Mouse (Mus musculus) CH12.LX (cell line): ENCODE measurements around the gene Oxt. TPM values are rescaled to one million over a fixed set of nuclear protein-coding genes. Genes with fewer than 3 reads are reported as not detected.

ENCODE experiments used
- DNase-seq: peaks from one replicate; pipeline ENCODE4 v3.0.0-alpha.2; 2013; ENCODE audit errors: extremely low read depth
- H3K27ac ChIP-seq: 2 replicates; pipeline ENCODE4 v1.5.1; 2012; ENCODE audit warnings: low read depth, mild to moderate bottlenecking, control low read depth, moderate library complexity; ENCODE audit not compliant: insufficient read depth
- H3K27me3 ChIP-seq: replicated peaks from 2 replicates; pipeline ENCODE3; 2012; ENCODE audit warnings: inconsistent platforms
- H3K36me3 ChIP-seq, 2 experiments: replicated peaks in 1 of 2; 2 replicates each; pipeline versions ENCODE3 to v1.6.1; 2012; ENCODE audit warnings: inconsistent platforms in 1 of 2, low read length in 1 of 2, mild to moderate bottlenecking in 1 of 2, mixed read lengths in 1 of 2, moderate library complexity in 1 of 2; ENCODE audit not compliant: control insufficient read depth in 1 of 2, insufficient read depth in 1 of 2
- H3K4me1 ChIP-seq, 2 experiments: 2 replicates each; pipeline ENCODE4 v1.6.1; 2012; ENCODE audit warnings: inconsistent platforms in 1 of 2, moderate library complexity in 1 of 2; ENCODE audit not compliant: insufficient read depth in 2 of 2, control insufficient read depth in 1 of 2
- H3K4me2 ChIP-seq: 2 replicates; pipeline ENCODE4 v1.6.1; 2012; ENCODE audit warnings: low read depth, mild to moderate bottlenecking, control low read depth; ENCODE audit not compliant: poor library complexity, insufficient read depth, severe bottlenecking
- H3K4me3 ChIP-seq, 3 experiments: fragments of 150-350 bp in 1 of 3; sonication (generic) in 1 of 3; replicated peaks in 1 of 3; 2 replicates each; pipeline versions ENCODE3 to v1.5.1; 2011 to 2012; ENCODE audit warnings: low read depth in 2 of 3, low read length in 2 of 3, mild to moderate bottlenecking in 2 of 3, moderate library complexity in 2 of 3, control low read depth in 1 of 3, improper control_type of control experiment in 1 of 3, inconsistent platforms in 1 of 3, mixed read lengths in 1 of 3; ENCODE audit not compliant: poor library complexity in 1 of 3
- H3K79me2 ChIP-seq: replicated peaks from 2 replicates; pipeline ENCODE4 v1.6.1; 2012; ENCODE audit warnings: mild to moderate bottlenecking, moderate library complexity; ENCODE audit not compliant: control insufficient read depth, poor library complexity, insufficient read depth, severe bottlenecking; ENCODE audit errors: extremely low read depth
- H3K9ac ChIP-seq: 2 replicates; pipeline ENCODE4 v1.6.1; 2012; ENCODE audit warnings: low read depth, mild to moderate bottlenecking, control low read depth, moderate library complexity; ENCODE audit not compliant: insufficient read depth
- H3K9me3 ChIP-seq: replicated peaks from 2 replicates; pipeline ENCODE3; 2012; ENCODE audit warnings: low read length, inconsistent platforms, mixed read lengths
- BHLHE40 ChIP-seq: IDR thresholded peaks from 2 replicates; pipeline ENCODE4 v1.6.1; 2011; ENCODE audit warnings: mild to moderate bottlenecking, low read depth, low read length, improper control_type of control experiment
- CHD1 ChIP-seq: IDR thresholded peaks from 2 replicates; pipeline ENCODE4 v1.6.1; 2012; ENCODE audit warnings: low read depth, low read length, improper control_type of control experiment, inconsistent platforms
- CHD2 ChIP-seq: IDR thresholded peaks from 2 replicates; pipeline ENCODE4 v1.6.1; 2011; ENCODE audit warnings: low read length, improper control_type of control experiment
- ETS1 ChIP-seq: conservative IDR thresholded peaks from 2 replicates; pipeline ENCODE4 v1.6.1; 2012; ENCODE audit warnings: low read depth, mild to moderate bottlenecking, inconsistent platforms, low read length, improper control_type of control experiment, moderate library complexity
- GABPA ChIP-seq: IDR thresholded peaks from 2 replicates; pipeline ENCODE4 v1.6.1; 2012; ENCODE audit warnings: low read depth, low read length, improper control_type of control experiment, inconsistent platforms; ENCODE audit not compliant: insufficient replicate concordance
- IRF4 ChIP-seq: IDR thresholded peaks from 2 replicates; pipeline ENCODE4 v1.6.1; 2014; ENCODE audit warnings: low read depth, mild to moderate bottlenecking, inconsistent platforms, low read length, improper control_type of control experiment
- KAT2A ChIP-seq: IDR thresholded peaks from 2 replicates; pipeline ENCODE4 v1.6.1; 2012; ENCODE audit warnings: low read length, improper control_type of control experiment, inconsistent platforms; ENCODE audit not compliant: insufficient replicate concordance
- MAFK ChIP-seq: IDR thresholded peaks from 2 replicates; pipeline ENCODE4 v1.6.1; 2011; ENCODE audit warnings: low read length, improper control_type of control experiment; ENCODE audit not compliant: insufficient replicate concordance
- NRF1 ChIP-seq: IDR thresholded peaks from 2 replicates; pipeline ENCODE4 v1.6.1; 2014; ENCODE audit warnings: low read depth, mild to moderate bottlenecking, inconsistent platforms, low read length, improper control_type of control experiment, moderate library complexity
- PAX5 ChIP-seq: IDR thresholded peaks from 2 replicates; pipeline ENCODE4 v1.6.1; 2012; ENCODE audit warnings: low read length, inconsistent platforms, mixed read lengths
- SIN3A ChIP-seq: IDR thresholded peaks from 2 replicates; pipeline ENCODE4 v1.6.1; 2012; ENCODE audit warnings: low read length, improper control_type of control experiment, inconsistent platforms
- dilution Hi-C: fragments of 300-500 bp; cut with MboI; formaldehyde crosslinking; loops from 2 replicates; pipeline ENCODE4 v1.14.3; 2020; ENCODE audit warnings: low sequenced_read_pairs; ENCODE audit not compliant: extremely low pct_unique_long_range_greater_than_20kb, extremely low pct_ligation_motif_present
- in situ Hi-C: fragments of 300-500 bp; cut with MboI; formaldehyde crosslinking; loops from 3 replicates; pipeline ENCODE4 v1.14.3; 2019; ENCODE audit warnings: low sequenced_read_pairs, low pct_ligation_motif_present, low pct_unique_long_range_greater_than_20kb, mixed read lengths
- polyA plus RNA-seq: library from polyadenylated mRNA; unstranded; fragments of >175 nt; gene quantifications from 2 replicates; pipeline ENCODE4 v1.2.1, GENCODE M21; 2012; ENCODE audit warnings: low read depth; ENCODE audit not compliant: insufficient read length
- total RNA-seq, 2 experiments: library from RNA; depleted of rRNA; stranded (reverse); fragments of 300-350 nt in 1 of 2; fragments of >200 nt in 1 of 2; gene quantifications; 2 replicates each; pipeline ENCODE4 v1.2.3; 2012 to 2014

Gene Oxt
- total and polyA plus RNA-seq, 3 experiments, result not detected

- Histone ChIP-seq H3K36me3 (peaks cover 52 to 92% of the 10 kb centered on the region in 2 experiments), H3K27ac (no peak overlapping the region), H3K27me3 (no peaks in the 10 kb centered on the region), H3K4me1 (peaks cover 7 to 33% of the 10 kb centered on the region in 2 experiments; a peak in 3 of 4 replicates), H3K4me2 (no peak overlapping the region), H3K9ac (no peak overlapping the region), H3K79me2 (no peaks in the 10 kb centered on the region), H3K4me3 (no peak overlapping the region), H3K9me3 (peaks cover 13% of the 10 kb centered on the region)
- no peak for TF ChIP-seq KAT2A
- TF ChIP-seq PAX5, result no peak
- TF ChIP-seq CHD2, result no peak
- peak; percentile 55 for TF ChIP-seq BHLHE40
- TF ChIP-seq SIN3A, result no peak
- TF ChIP-seq IRF4, result no peak
- no peak for TF ChIP-seq CHD1
- TF ChIP-seq MAFK, result no peak
- TF ChIP-seq ETS1, result 0 out of 2 replicates have a peak, but pooled peaks have one; percentile 11
- in situ Hi-C loops, result no loop called here
- no peak for DNase-seq
- dilution Hi-C loops, result no loop called here
These were observed 35.7 kb upstream of the Oxt start for GRCm38 (mm10) chr2:130540266-130540665.

DNA sequence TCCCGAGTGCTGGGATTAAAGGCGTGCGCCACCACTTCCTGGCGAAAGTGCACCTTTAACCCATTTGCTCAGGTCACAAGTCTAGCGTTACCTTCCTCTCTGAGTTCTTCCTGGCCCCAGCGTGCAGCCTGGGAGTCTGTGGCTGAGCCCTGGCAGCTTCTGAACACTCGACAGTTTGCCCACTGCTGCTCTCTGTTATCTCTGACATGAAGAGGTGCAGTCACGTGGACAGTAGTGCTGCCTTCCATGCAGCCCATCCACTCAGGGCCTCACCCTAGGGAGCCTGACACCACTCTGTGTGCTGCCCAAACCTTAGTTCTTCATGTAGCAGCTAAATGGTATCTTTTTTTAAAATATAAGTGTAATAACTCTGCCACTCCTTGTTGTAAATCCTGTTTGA lies 29.0 kb upstream of the Oxt start:
- dilution Hi-C loops, result no loop called here
- no peak for TF ChIP-seq NRF1
- no peaks in the 10 kb centered on the region for H3K79me2 ChIP-seq
- H3K27ac ChIP-seq, result no peak overlapping the region
- no peak for DNase-seq
- no peak overlapping the region for H3K4me2 ChIP-seq
- in situ Hi-C loops, result no loop called here
- H3K9me3 ChIP-seq, result no peaks in the 10 kb centered on the region
- no peak overlapping the region for H3K9ac ChIP-seq
- no peaks in the 10 kb centered on the region for H3K27me3 ChIP-seq
- no peaks in the 10 kb centered on the region for H3K4me1 ChIP-seq
- H3K36me3 ChIP-seq, result peaks cover 56 to 97% of the 10 kb centered on the region in 2 experiments
- no peak overlapping the region for H3K4me3 ChIP-seq

DNA sequence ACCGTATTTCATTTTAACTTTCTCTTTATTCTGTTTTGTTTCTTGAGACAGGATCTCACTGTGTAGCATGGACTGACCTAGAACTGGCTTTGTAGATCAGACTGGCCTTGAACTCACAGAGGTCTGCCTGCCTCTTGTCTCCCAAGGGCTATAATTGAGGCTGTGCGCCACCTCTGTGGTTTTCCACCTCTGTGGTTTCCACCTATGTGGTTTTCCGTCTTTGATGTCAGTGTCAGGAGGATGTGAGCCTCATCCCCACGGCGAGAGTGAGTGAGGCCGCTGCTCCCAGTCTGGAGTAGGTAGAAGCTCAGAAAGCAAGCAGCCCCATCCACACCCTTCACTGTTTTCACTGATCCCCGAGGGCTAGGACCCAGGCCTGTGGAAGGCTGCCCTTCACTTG lies 21.1 kb upstream of the Oxt start:
- in situ Hi-C loops (loop anchor here (10.0 to 25.0 kb wide), 2 partner anchors 110 to 268 kb away; partner anchors contain the start of genes Ebf4 and Idh3b), dilution Hi-C loops (no loop called here)
- Histone ChIP-seq H3K79me2 (no peaks in the 10 kb centered on the region), H3K9me3 (no peaks in the 10 kb centered on the region), H3K27me3 (no peaks in the 10 kb centered on the region), H3K4me1 (peaks cover 0 to 15% of the 10 kb centered on the region in 2 experiments; a peak in 2 of 4 replicates), H3K4me3 (no peak overlapping the region), H3K4me2 (no peak overlapping the region), H3K9ac (no peak overlapping the region), H3K27ac (no peak overlapping the region), H3K36me3 (peaks cover 29 to 87% of the 10 kb centered on the region in 2 experiments)
- TF ChIP-seq GABPA, result no peak
- DNase-seq, result no peak
